Mouse (Mus musculus): ENCODE results near the gene Itpr1.

Gene Itpr1

GRCm38 (mm10) chr6:108244571-108244970 lies 31.7 kb downstream of the Itpr1 start:
- no peak for DNase-seq (ENCODE audit: low spot score)

- DNase-seq (ENCODE audit: low spot score): no peak
Observed at GRCm38 (mm10) chr6:108246369-108247085, 33.6 kb downstream of the Itpr1 start.

GRCm38 (mm10) chr6:108247211-108247610 lies 34.3 kb downstream of the Itpr1 start:
- DNase-seq (ENCODE audit: low spot score): no peak

GRCm38 (mm10) chr6:108248519-108248918 lies 35.6 kb downstream of the Itpr1 start:
- DNase-seq (ENCODE audit: low spot score): no peak

- no peak for DNase-seq (ENCODE audit: low spot score)
Observed at GRCm38 (mm10) chr6:108249031-108249917, 36.4 kb downstream of the Itpr1 start.

- DNase-seq (ENCODE audit: low spot score): no peak
Observed at GRCm38 (mm10) chr6:108249918-108250225, 37.0 kb downstream of the Itpr1 start.

GRCm38 (mm10) chr6:108250416-108250815 lies 37.5 kb downstream of the Itpr1 start:
- DNase-seq (ENCODE audit: low spot score): no peak

- DNase-seq (ENCODE audit: low spot score): no peak
Observed at GRCm38 (mm10) chr6:108252565-108253360, 39.9 kb downstream of the Itpr1 start.

- DNase-seq (ENCODE audit: low spot score): no peak
Observed at GRCm38 (mm10) chr6:108254132-108255064, 41.5 kb downstream of the Itpr1 start.

- DNase-seq (ENCODE audit: low spot score): no peak
Observed at GRCm38 (mm10) chr6:108255880-108256279, 43.0 kb downstream of the Itpr1 start.

GRCm38 (mm10) chr6:108257225-108257624 lies 44.3 kb downstream of the Itpr1 start:
- DNase-seq (ENCODE audit: low spot score): no peak

- no peak for DNase-seq (ENCODE audit: low spot score)
Observed at GRCm38 (mm10) chr6:108258631-108259030, 45.7 kb downstream of the Itpr1 start.

GRCm38 (mm10) chr6:108259671-108260070 lies 46.8 kb downstream of the Itpr1 start:
- DNase-seq (ENCODE audit: low spot score): no peak

GRCm38 (mm10) chr6:108261506-108261905 lies 48.6 kb downstream of the Itpr1 start:
- DNase-seq (ENCODE audit: low spot score): no peak

- DNase-seq (ENCODE audit: low spot score): no peak
Observed at GRCm38 (mm10) chr6:108264164-108264563, 51.3 kb downstream of the Itpr1 start.

- no peak for DNase-seq (ENCODE audit: low spot score)
Observed at GRCm38 (mm10) chr6:108273451-108273850, 60.6 kb downstream of the Itpr1 start.

GRCm38 (mm10) chr6:108274364-108275084 lies 61.6 kb downstream of the Itpr1 start:
- DNase-seq (ENCODE audit: low spot score): no peak

GRCm38 (mm10) chr6:108276880-108277507 lies 64.1 kb downstream of the Itpr1 start:
- no peak for DNase-seq (ENCODE audit: low spot score)

- DNase-seq (ENCODE audit: low spot score): no peak
Observed at GRCm38 (mm10) chr6:108277622-108278396, 64.9 kb downstream of the Itpr1 start.

All from urinary bladder, postnatal 25 days (tissue).